Mouse (Mus musculus) liver, embryonic 15.5 days (tissue): ENCODE results near the gene Slc30a3. TPM values are rescaled to one million over a fixed set of nuclear protein-coding genes. Genes with fewer than 3 reads are reported as not detected.

Experiments
- ATAC-seq: fragments of 200-750 bp; cut with Nextera tagmentation; 2 replicates; pipeline ENCODE4 v1.8.0; 2017; ENCODE audit warnings: moderate number of reproducible peaks, mild to moderate bottlenecking, moderate library complexity; ENCODE audit not compliant: insufficient read depth
- H3K27ac ChIP-seq: fragments of 300-500 bp; sonication (generic); replicated peaks from 2 replicates; pipeline ENCODE4 v1.5.1; 2015; ENCODE audit warnings: mild to moderate bottlenecking, inconsistent platforms
- H3K27me3 ChIP-seq: fragments of 300-500 bp; sonication (generic); 2 replicates; pipeline ENCODE4 v1.6.1; 2015; ENCODE audit warnings: mild to moderate bottlenecking, inconsistent platforms
- H3K36me3 ChIP-seq: fragments of 300-500 bp; sonication (generic); replicated peaks from 2 replicates; pipeline ENCODE4 v1.6.1; 2015; ENCODE audit warnings: moderate library complexity, mild to moderate bottlenecking, inconsistent platforms
- H3K4me1 ChIP-seq: fragments of 300-500 bp; sonication (generic); replicated peaks from 2 replicates; pipeline ENCODE4 v1.6.1; 2015; ENCODE audit warnings: inconsistent platforms
- H3K4me2 ChIP-seq: fragments of 300-500 bp; sonication (generic); 2 replicates; pipeline ENCODE4 v1.6.1; 2015; ENCODE audit warnings: moderate library complexity, mild to moderate bottlenecking, inconsistent platforms
- H3K4me3 ChIP-seq: fragments of 300-500 bp; sonication (generic); replicated peaks from 2 replicates; pipeline ENCODE4 v1.5.1; 2015; ENCODE audit warnings: mild to moderate bottlenecking, inconsistent platforms
- H3K9ac ChIP-seq: fragments of 300-500 bp; sonication (generic); 2 replicates; pipeline ENCODE4 v1.6.1; 2015; ENCODE audit warnings: moderate library complexity, mild to moderate bottlenecking, inconsistent platforms
- H3K9me3 ChIP-seq: fragments of 300-500 bp; sonication (generic); replicated peaks from 2 replicates; pipeline ENCODE4 v1.6.1; 2016; ENCODE audit warnings: inconsistent platforms
- WGBS: fragments of 180-500 bp; shearing (Covaris S2); methylation state at CpG from one replicate; pipeline ENCODE4 v1.1.7; 2015; ENCODE audit warnings: mixed read lengths; ENCODE audit not compliant: insufficient replicate concordance; 5-methylcytosine and 5-hydroxymethylcytosine counted together
- polyA plus RNA-seq: library from polyadenylated mRNA; unstranded; fragments of >200 nt; fragmentation: Nextera tagmentation; extraction: Ambion mirVana; gene quantifications from 2 replicates; pipeline ENCODE4 v1.2.1, GENCODE M21; 2015

Slc30a3 gene
- 0.35 and 0.38 TPM in 2 replicates for polyA plus RNA-seq

DNA sequence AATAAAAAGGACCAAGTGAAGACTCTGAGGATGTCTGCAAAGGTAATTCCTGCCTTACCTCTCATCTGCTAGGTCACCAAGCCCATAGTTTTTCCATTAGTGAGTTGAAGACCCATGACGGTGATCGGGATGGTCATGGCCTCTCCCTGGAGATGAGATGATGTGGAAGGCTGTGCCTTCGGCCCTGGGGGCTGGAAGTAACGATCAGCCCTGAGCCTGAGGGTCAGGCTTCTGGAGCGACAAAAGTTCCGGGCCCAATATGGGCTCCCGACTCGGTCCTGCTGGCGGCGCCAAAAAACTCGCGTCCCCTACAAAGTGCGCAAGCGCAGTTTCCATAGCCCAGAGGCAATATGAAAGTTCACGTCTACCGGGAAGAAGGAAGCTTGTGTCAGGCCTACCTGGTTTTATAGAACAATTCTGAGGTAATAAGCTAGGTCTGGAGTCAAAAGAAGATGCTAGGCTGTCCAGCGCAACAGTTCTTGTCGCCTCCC lies at the start of gene Slc30a3:
Slc30a3 (minus strand) TSS at position 238 of the 491 bp plus-strand sequence.
- Histone ChIP-seq H3K36me3 (no peaks in the 10 kb centered on the region), H3K9ac (no peak within 1 kb of the TSS), H3K27me3 (peaks cover 30% of the 10 kb centered on the region), H3K4me3 (no peak within 1 kb of the TSS), H3K4me1 (no peaks in the 10 kb centered on the region), H3K27ac (no peak within 1 kb of the TSS), H3K4me2 (no peak within 1 kb of the TSS), H3K9me3 (no peaks in the 10 kb centered on the region)
- 85% methylated on average over 18 of the region's 18 CpGs for WGBS
- no peak for ATAC-seq

- peak within 1 kb of the TSS; percentile 86 for H3K4me2 ChIP-seq
- peak; percentile 88 for ATAC-seq
Observed at GRCm38 (mm10) chr5:31154152-31154553, 46.1 kb upstream of the Slc30a3 start, which contains the start of gene Mpv17. TSS of gene Mpv17 (minus strand) at chr5:31154251.

DNA sequence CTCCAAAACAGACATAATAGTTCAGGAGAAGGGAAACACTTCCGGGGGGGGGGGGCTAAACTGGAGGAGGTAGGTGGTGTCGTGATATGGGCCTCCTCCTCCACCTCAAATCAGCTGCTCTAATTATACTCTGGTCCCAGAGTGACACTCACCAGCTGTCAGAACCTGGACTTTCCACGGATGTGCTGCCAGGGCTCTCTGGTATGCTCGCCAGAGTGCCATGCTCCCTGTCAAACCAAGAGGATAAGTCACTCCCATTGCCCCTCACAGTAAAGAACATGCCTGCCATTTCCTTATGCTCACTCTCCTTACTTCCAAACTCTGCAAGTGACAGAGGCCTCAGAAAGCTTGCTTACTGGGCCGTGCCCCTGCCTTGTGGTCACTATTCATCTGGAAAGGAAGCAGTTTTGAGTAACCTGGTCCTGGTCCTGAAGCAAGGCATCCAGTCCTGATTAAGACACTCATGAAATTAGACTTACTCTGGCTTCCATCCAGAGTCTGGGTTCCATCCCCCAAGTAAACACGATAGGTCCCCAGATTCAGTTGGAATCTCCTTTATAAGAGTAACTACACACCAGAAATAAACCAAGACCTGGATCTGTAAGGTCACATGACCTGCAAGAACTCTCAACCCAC lies 45.6 kb upstream of the Slc30a3 start:
- no peak overlapping the region for H3K27ac ChIP-seq

More at GRCm38 (mm10) chr5:31154152-31154553, 46.1 kb upstream of the Slc30a3 start, which contains the start of gene Mpv17:
- Histone ChIP-seq H3K4me1 (peaks cover 20% of the 10 kb centered on the region), H3K27me3 (no peaks in the 10 kb centered on the region), H3K27ac (peak within 1 kb of the TSS; percentile 76), H3K9me3 (no peaks in the 10 kb centered on the region), H3K9ac (peak within 1 kb of the TSS; percentile 80), H3K36me3 (peaks cover 25% of the 10 kb centered on the region), H3K4me3 (peak within 1 kb of the TSS; percentile 72)
- under 1% methylated on average over 19 of the region's 19 CpGs for WGBS

GRCm38 (mm10) chr5:31151746-31152145 lies 43.7 kb upstream of the Slc30a3 start:
- no peak for ATAC-seq
- Histone ChIP-seq H3K4me2 (no peak overlapping the region), H3K9me3 (no peaks in the 10 kb centered on the region), H3K27me3 (no peaks in the 10 kb centered on the region), H3K4me1 (peaks cover 20% of the 10 kb centered on the region), H3K27ac (no peak overlapping the region), H3K36me3 (peaks cover 1% of the 10 kb centered on the region), H3K9ac (no peak overlapping the region), H3K4me3 (no peak overlapping the region)
- WGBS: 79% methylated on average over 3 of the region's 3 CpGs

More for the DNA sequence above, 45.6 kb upstream of the Slc30a3 start:
- Histone ChIP-seq H3K4me1 (peaks cover 20% of the 10 kb centered on the region), H3K4me3 (peak overlapping the region; percentile 72), H3K27me3 (no peaks in the 10 kb centered on the region), H3K36me3 (peaks cover 20% of the 10 kb centered on the region), H3K9me3 (no peaks in the 10 kb centered on the region), H3K9ac (peak overlapping the region; percentile 80), H3K4me2 (peak overlapping the region; percentile 86)
- no peak for ATAC-seq
- 38% methylated on average over 6 of the region's 6 CpGs for WGBS

- H3K4me3 ChIP-seq: no peak overlapping the region
- ATAC-seq: no peak
- no peaks in the 10 kb centered on the region for H3K9me3 ChIP-seq
- H3K27me3 ChIP-seq: no peaks in the 10 kb centered on the region
- H3K27ac ChIP-seq: no peak overlapping the region
- peaks cover 18% of the 10 kb centered on the region for H3K4me1 ChIP-seq
- H3K9ac ChIP-seq: no peak overlapping the region
- WGBS: 75% methylated on average over 4 of the region's 4 CpGs
- H3K4me2 ChIP-seq: no peak overlapping the region
- H3K36me3 ChIP-seq: no peaks in the 10 kb centered on the region
Observed at GRCm38 (mm10) chr5:31149781-31150180, 41.7 kb upstream of the Slc30a3 start.

DNA sequence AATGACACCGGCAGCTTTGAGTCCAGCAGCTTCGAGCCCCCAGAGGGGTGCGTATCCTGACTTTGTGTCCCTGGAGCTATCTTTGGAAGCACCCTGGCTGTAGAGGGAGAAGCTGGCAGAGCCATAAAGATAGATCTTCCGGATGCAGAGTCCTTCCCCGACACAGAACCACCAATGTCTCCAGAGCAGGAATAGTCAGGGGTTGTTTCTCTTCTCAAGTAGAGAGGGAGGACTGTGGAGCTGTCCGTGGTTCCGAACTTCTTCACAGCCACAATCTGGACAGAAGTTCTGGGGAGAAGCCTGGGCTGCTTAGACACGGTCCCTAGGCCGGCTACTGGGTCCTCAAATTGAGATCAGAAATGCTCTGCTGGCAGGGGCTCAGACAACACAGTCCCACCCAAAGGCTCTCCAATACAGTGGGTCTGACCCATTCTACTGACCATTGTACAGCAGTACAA lies 31.0 kb upstream of the Slc30a3 start:
- Histone ChIP-seq H3K9me3 (no peaks in the 10 kb centered on the region), H3K4me3 (no peak overlapping the region), H3K4me1 (0 out of 2 replicates have a peak, but pooled peaks cover 3% of the 10 kb centered on the region), H3K9ac (no peak overlapping the region), H3K36me3 (0 out of 2 replicates have a peak, but pooled peaks cover 4% of the 10 kb centered on the region), H3K27ac (no peak overlapping the region), H3K27me3 (peaks cover 63% of the 10 kb centered on the region), H3K4me2 (no peak overlapping the region)
- WGBS: 12% methylated on average over 9 of the region's 9 CpGs
- ATAC-seq: no peak

DNA sequence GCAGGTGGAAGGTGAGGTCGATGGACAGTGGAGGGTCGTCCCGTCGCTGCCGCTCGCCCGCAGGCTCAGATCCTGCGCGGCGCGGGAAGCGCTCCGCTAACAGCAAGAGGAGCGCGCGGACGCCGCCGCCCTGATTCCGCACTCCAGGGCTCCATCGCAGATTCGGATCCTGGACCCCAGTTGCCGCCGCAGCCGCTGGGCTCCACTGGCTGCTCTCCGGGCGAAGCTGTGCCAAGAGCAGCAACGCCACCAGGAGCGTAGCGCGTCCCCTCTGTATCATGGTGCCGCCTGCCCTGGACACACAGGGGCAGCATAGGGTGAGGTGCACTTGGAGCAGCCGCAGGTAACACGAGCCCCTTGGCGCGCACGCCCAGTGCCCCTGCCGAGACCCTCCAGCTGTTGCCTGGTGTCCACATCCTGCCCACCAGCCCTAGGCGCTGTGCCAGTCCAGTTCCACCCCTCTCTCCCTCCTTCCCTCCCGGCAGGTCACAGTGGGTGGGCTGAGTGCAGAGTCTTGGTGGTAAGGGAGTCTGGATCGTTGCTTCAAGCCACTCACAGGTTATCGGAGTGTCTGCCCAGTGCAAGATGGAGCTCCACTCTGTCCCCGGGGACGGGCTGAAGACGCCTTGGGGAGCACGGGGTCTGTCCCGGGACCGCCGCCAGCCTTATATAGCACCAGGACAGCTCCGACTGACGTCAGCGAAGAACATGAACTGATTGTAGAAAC lies 30.4 kb upstream of the Slc30a3 start, which contains the start of gene Ucn:
Ucn (minus strand) TSS at position 589 of the 727 bp plus-strand sequence.
- Histone ChIP-seq H3K4me2 (no peak within 1 kb of the TSS), H3K4me3 (no peak within 1 kb of the TSS), H3K27ac (no peak within 1 kb of the TSS), H3K9ac (no peak within 1 kb of the TSS), H3K4me1 (0 out of 2 replicates have a peak, but pooled peaks cover 3% of the 10 kb centered on the region), H3K27me3 (peaks cover 69% of the 10 kb centered on the region), H3K9me3 (no peaks in the 10 kb centered on the region), H3K36me3 (0 out of 2 replicates have a peak, but pooled peaks cover 3% of the 10 kb centered on the region)
- WGBS: 3% methylated on average over 52 of the region's 52 CpGs
- no peak for ATAC-seq

GRCm38 (mm10) chr5:31137658-31138057 lies 29.6 kb upstream of the Slc30a3 start:
- WGBS: 4% methylated on average over 13 of the region's 13 CpGs
- no peaks in the 10 kb centered on the region for H3K36me3 ChIP-seq
- H3K27me3 ChIP-seq: peaks cover 71% of the 10 kb centered on the region
- H3K27ac ChIP-seq: no peak overlapping the region
- H3K9me3 ChIP-seq: no peaks in the 10 kb centered on the region
- H3K9ac ChIP-seq: no peak overlapping the region
- no peak for ATAC-seq
- H3K4me3 ChIP-seq: no peak overlapping the region
- 0 out of 2 replicates have a peak, but pooled peaks cover 3% of the 10 kb centered on the region for H3K4me1 ChIP-seq
- H3K4me2 ChIP-seq: no peak overlapping the region

DNA sequence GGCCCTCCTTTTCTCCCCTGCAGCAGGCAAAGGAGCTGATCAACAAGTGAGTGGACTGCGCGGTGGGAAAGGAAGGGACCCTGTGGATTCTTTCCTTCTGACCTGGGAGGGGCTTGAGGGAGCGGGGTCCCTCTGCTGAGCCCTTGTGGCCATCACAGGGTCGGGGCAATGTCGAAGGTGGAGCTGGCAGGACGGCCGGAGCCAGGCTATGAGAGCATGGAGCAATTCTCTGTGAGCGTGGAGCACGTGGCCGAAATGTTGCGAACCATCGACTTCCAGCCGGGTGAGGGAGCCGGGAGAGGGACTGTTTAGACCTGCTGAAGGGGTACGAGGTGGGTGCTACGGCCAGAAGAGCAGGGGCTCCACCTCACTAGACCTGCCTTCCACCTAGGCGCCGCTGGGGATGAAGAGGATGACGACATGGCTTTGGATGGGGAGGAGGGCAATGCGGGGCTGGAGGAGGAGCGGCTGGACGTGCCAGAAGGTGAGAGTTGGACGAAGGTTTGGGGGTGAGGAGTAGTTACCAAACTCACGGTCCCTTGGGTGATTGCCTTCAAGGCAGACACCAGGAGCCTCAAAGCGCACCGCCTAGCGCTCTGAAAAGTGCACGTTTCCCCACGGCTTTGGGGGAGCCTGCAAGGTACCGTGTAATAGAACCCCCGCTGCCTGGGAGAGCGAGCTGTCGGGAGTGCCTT lies 28.8 kb upstream of the Slc30a3 start:
- Histone ChIP-seq H3K4me1 (0 out of 2 replicates have a peak, but pooled peaks cover 3% of the 10 kb centered on the region), H3K27ac (no peak overlapping the region), H3K4me2 (no peak overlapping the region), H3K36me3 (no peaks in the 10 kb centered on the region), H3K9me3 (no peaks in the 10 kb centered on the region), H3K4me3 (no peak overlapping the region), H3K9ac (no peak overlapping the region), H3K27me3 (peaks cover 71% of the 10 kb centered on the region)
- 2% methylated on average over 33 of the region's 33 CpGs for WGBS
- no peak for ATAC-seq

DNA sequence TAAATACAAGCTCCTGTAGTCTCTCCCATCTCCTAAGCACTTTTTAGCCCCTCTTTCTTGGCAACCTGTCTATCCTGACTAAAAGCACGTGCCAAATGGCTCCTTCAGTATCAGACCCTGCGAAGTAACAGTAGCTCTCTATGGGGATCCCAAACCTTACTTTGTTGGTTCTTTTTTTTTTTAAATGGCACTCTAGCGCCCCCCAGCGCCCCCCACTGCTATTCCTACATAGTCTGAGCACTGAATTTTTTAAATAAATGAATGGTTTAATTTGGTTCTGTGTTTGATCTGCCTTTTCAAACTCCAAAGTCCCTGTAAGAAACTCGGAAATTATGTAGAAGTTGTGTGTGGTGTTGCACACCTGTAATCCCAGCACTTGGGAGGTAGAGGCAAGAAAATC lies 18.0 kb upstream of the Slc30a3 start:
- no peaks in the 10 kb centered on the region for H3K36me3 ChIP-seq
- no peak overlapping the region for H3K4me3 ChIP-seq
- H3K4me1 ChIP-seq: no peaks in the 10 kb centered on the region
- H3K27me3 ChIP-seq: peaks cover 15% of the 10 kb centered on the region
- 28% methylated on average over 5 of the region's 5 CpGs for WGBS
- no peak overlapping the region for H3K27ac ChIP-seq
- no peak for ATAC-seq
- no peaks in the 10 kb centered on the region for H3K9me3 ChIP-seq
- no peak overlapping the region for H3K4me2 ChIP-seq
- H3K9ac ChIP-seq: no peak overlapping the region
